Mouse (Mus musculus) CH12.LX (cell line): ENCODE results near the gene Hoxc13. TPM values are rescaled to one million over a fixed set of nuclear protein-coding genes. Genes with fewer than 3 reads are reported as not detected.

ENCODE experiments used
- DNase-seq: peaks from one replicate; pipeline ENCODE4 v3.0.0-alpha.2; 2013; ENCODE audit errors: extremely low read depth
- H3K27ac ChIP-seq: 2 replicates; pipeline ENCODE4 v1.5.1; 2012; ENCODE audit warnings: low read depth, mild to moderate bottlenecking, control low read depth, moderate library complexity; ENCODE audit not compliant: insufficient read depth
- H3K27me3 ChIP-seq: replicated peaks from 2 replicates; pipeline ENCODE3; 2012; ENCODE audit warnings: inconsistent platforms
- H3K36me3 ChIP-seq, 2 experiments: replicated peaks in 1 of 2; 2 replicates each; pipeline versions ENCODE3 to v1.6.1; 2012; ENCODE audit warnings: inconsistent platforms in 1 of 2, low read length in 1 of 2, mild to moderate bottlenecking in 1 of 2, mixed read lengths in 1 of 2, moderate library complexity in 1 of 2; ENCODE audit not compliant: control insufficient read depth in 1 of 2, insufficient read depth in 1 of 2
- H3K4me1 ChIP-seq, 2 experiments: 2 replicates each; pipeline ENCODE4 v1.6.1; 2012; ENCODE audit warnings: inconsistent platforms in 1 of 2, moderate library complexity in 1 of 2; ENCODE audit not compliant: insufficient read depth in 2 of 2, control insufficient read depth in 1 of 2
- H3K4me2 ChIP-seq: 2 replicates; pipeline ENCODE4 v1.6.1; 2012; ENCODE audit warnings: low read depth, mild to moderate bottlenecking, control low read depth; ENCODE audit not compliant: poor library complexity, insufficient read depth, severe bottlenecking
- H3K4me3 ChIP-seq, 3 experiments: fragments of 150-350 bp in 1 of 3; sonication (generic) in 1 of 3; replicated peaks in 1 of 3; 2 replicates each; pipeline versions ENCODE3 to v1.5.1; 2011 to 2012; ENCODE audit warnings: low read depth in 2 of 3, low read length in 2 of 3, mild to moderate bottlenecking in 2 of 3, moderate library complexity in 2 of 3, control low read depth in 1 of 3, improper control_type of control experiment in 1 of 3, inconsistent platforms in 1 of 3, mixed read lengths in 1 of 3; ENCODE audit not compliant: poor library complexity in 1 of 3
- H3K79me2 ChIP-seq: replicated peaks from 2 replicates; pipeline ENCODE4 v1.6.1; 2012; ENCODE audit warnings: mild to moderate bottlenecking, moderate library complexity; ENCODE audit not compliant: control insufficient read depth, poor library complexity, insufficient read depth, severe bottlenecking; ENCODE audit errors: extremely low read depth
- H3K9ac ChIP-seq: 2 replicates; pipeline ENCODE4 v1.6.1; 2012; ENCODE audit warnings: low read depth, mild to moderate bottlenecking, control low read depth, moderate library complexity; ENCODE audit not compliant: insufficient read depth
- H3K9me3 ChIP-seq: replicated peaks from 2 replicates; pipeline ENCODE3; 2012; ENCODE audit warnings: low read length, inconsistent platforms, mixed read lengths
- CHD1 ChIP-seq: IDR thresholded peaks from 2 replicates; pipeline ENCODE4 v1.6.1; 2012; ENCODE audit warnings: low read depth, low read length, improper control_type of control experiment, inconsistent platforms
- CHD2 ChIP-seq: IDR thresholded peaks from 2 replicates; pipeline ENCODE4 v1.6.1; 2011; ENCODE audit warnings: low read length, improper control_type of control experiment
- ELF1 ChIP-seq: IDR thresholded peaks from 2 replicates; pipeline ENCODE4 v1.6.1; 2014; ENCODE audit warnings: low read depth, mild to moderate bottlenecking, inconsistent platforms, low read length, improper control_type of control experiment
- EP300 ChIP-seq: IDR thresholded peaks from 2 replicates; pipeline ENCODE4 v1.6.1; 2011; ENCODE audit warnings: low read length, improper control_type of control experiment
- GABPA ChIP-seq: IDR thresholded peaks from 2 replicates; pipeline ENCODE4 v1.6.1; 2012; ENCODE audit warnings: low read depth, low read length, improper control_type of control experiment, inconsistent platforms; ENCODE audit not compliant: insufficient replicate concordance
- IRF4 ChIP-seq: IDR thresholded peaks from 2 replicates; pipeline ENCODE4 v1.6.1; 2014; ENCODE audit warnings: low read depth, mild to moderate bottlenecking, inconsistent platforms, low read length, improper control_type of control experiment
- MAFK ChIP-seq: IDR thresholded peaks from 2 replicates; pipeline ENCODE4 v1.6.1; 2011; ENCODE audit warnings: low read length, improper control_type of control experiment; ENCODE audit not compliant: insufficient replicate concordance
- MAX ChIP-seq: IDR thresholded peaks from 2 replicates; pipeline ENCODE4 v1.6.1; 2011; ENCODE audit warnings: low read length, improper control_type of control experiment
- MAZ ChIP-seq: IDR thresholded peaks from 2 replicates; pipeline ENCODE4 v1.6.1; 2012; ENCODE audit warnings: low read depth, mild to moderate bottlenecking, inconsistent platforms, low read length, improper control_type of control experiment, moderate library complexity
- MEF2A ChIP-seq: IDR thresholded peaks from 2 replicates; pipeline ENCODE4 v1.6.1; 2014; ENCODE audit warnings: low read depth, mild to moderate bottlenecking, inconsistent platforms, low read length, improper control_type of control experiment, borderline replicate concordance
- MXI1 ChIP-seq: IDR thresholded peaks from 2 replicates; pipeline ENCODE4 v1.6.1; 2011; ENCODE audit warnings: mild to moderate bottlenecking, low read depth, low read length, improper control_type of control experiment
- MYC ChIP-seq: IDR thresholded peaks from 2 replicates; pipeline ENCODE4 v1.6.1; 2011; ENCODE audit warnings: low read depth, mild to moderate bottlenecking, improper control_type of control experiment, low read length
- NRF1 ChIP-seq: IDR thresholded peaks from 2 replicates; pipeline ENCODE4 v1.6.1; 2014; ENCODE audit warnings: low read depth, mild to moderate bottlenecking, inconsistent platforms, low read length, improper control_type of control experiment, moderate library complexity
- PAX5 ChIP-seq: IDR thresholded peaks from 2 replicates; pipeline ENCODE4 v1.6.1; 2012; ENCODE audit warnings: low read length, inconsistent platforms, mixed read lengths
- POLR2A ChIP-seq: IDR thresholded peaks from 2 replicates; pipeline ENCODE4 v1.6.1; 2011; ENCODE audit warnings: low read depth, mild to moderate bottlenecking, improper control_type of control experiment, low read length
- POLR2AphosphoS2 ChIP-seq: IDR thresholded peaks from 2 replicates; pipeline ENCODE4 v1.6.1; 2011; ENCODE audit warnings: low read depth, low read length, improper control_type of control experiment
- RCOR1 ChIP-seq: conservative IDR thresholded peaks from 2 replicates; pipeline ENCODE4 v1.6.1; 2012; ENCODE audit warnings: low read depth, mild to moderate bottlenecking, inconsistent platforms, low read length, improper control_type of control experiment
- SIN3A ChIP-seq: IDR thresholded peaks from 2 replicates; pipeline ENCODE4 v1.6.1; 2012; ENCODE audit warnings: low read length, improper control_type of control experiment, inconsistent platforms
- TBP ChIP-seq: conservative IDR thresholded peaks from 2 replicates; pipeline ENCODE4 v1.6.1; 2011; ENCODE audit warnings: low read depth, low read length, improper control_type of control experiment
- UBTF ChIP-seq: IDR thresholded peaks from 2 replicates; pipeline ENCODE4 v1.6.1; 2012; ENCODE audit warnings: low read depth, mild to moderate bottlenecking, inconsistent platforms, low read length, improper control_type of control experiment, moderate library complexity
- ZC3H11A ChIP-seq: IDR thresholded peaks from 2 replicates; pipeline ENCODE4 v1.6.1; 2012; ENCODE audit warnings: low read depth, mild to moderate bottlenecking, inconsistent platforms, low read length, improper control_type of control experiment
- ZMIZ1 ChIP-seq: IDR thresholded peaks from 2 replicates; pipeline ENCODE4 v1.6.1; 2012; ENCODE audit warnings: low read depth, mild to moderate bottlenecking, inconsistent platforms, low read length, improper control_type of control experiment
- dilution Hi-C: fragments of 300-500 bp; cut with MboI; formaldehyde crosslinking; loops from 2 replicates; pipeline ENCODE4 v1.14.3; 2020; ENCODE audit warnings: low sequenced_read_pairs; ENCODE audit not compliant: extremely low pct_unique_long_range_greater_than_20kb, extremely low pct_ligation_motif_present
- in situ Hi-C: fragments of 300-500 bp; cut with MboI; formaldehyde crosslinking; loops from 3 replicates; pipeline ENCODE4 v1.14.3; 2019; ENCODE audit warnings: low sequenced_read_pairs, low pct_ligation_motif_present, low pct_unique_long_range_greater_than_20kb, mixed read lengths
- polyA plus RNA-seq: library from polyadenylated mRNA; unstranded; fragments of >175 nt; gene quantifications from 2 replicates; pipeline ENCODE4 v1.2.1, GENCODE M21; 2012; ENCODE audit warnings: low read depth; ENCODE audit not compliant: insufficient read length
- total RNA-seq, 2 experiments: library from RNA; depleted of rRNA; stranded (reverse); fragments of 300-350 nt in 1 of 2; fragments of >200 nt in 1 of 2; gene quantifications; 2 replicates each; pipeline ENCODE4 v1.2.3; 2012 to 2014

Gene Hoxc13
- total and polyA plus RNA-seq, 3 experiments, result not detected

- Histone ChIP-seq H3K4me3 (no peak overlapping the region), H3K9me3 (no peaks in the 10 kb centered on the region), H3K27ac (no peak overlapping the region), H3K9ac (peak overlapping the region; percentile 7), H3K4me1 (peaks cover 6 to 32% of the 10 kb centered on the region in 2 experiments), H3K4me2 (peak overlapping the region; percentile 79), H3K27me3 (peaks cover 93% of the 10 kb centered on the region), H3K36me3 (no peaks in the 10 kb centered on the region), H3K79me2 (no peaks in the 10 kb centered on the region)
- in situ Hi-C loops, result no loop called here
- no peak for DNase-seq
- TF ChIP-seq EP300, result peak; percentile 36
- no peak for TF ChIP-seq POLR2A
- peak; percentile 79 for TF ChIP-seq IRF4
- no peak for TF ChIP-seq CHD2
- 0 out of 2 replicates have a peak, but pooled peaks have one; percentile 20 for TF ChIP-seq NRF1
- TF ChIP-seq ELF1, result no peak
- no peak for TF ChIP-seq PAX5
- TF ChIP-seq MAX, result 0 out of 2 replicates have a peak, but pooled peaks have one; percentile 18
- no peak for TF ChIP-seq TBP
- TF ChIP-seq MEF2A, result 0 out of 2 replicates have a peak, but pooled peaks have one; percentile 37
- peak; percentile 29; the same call in 1 of the 2 replicates for TF ChIP-seq MXI1
- 0 out of 2 replicates have a peak, but pooled peaks have one; percentile 13 for TF ChIP-seq MAZ
- TF ChIP-seq UBTF, result no peak
- no peak for TF ChIP-seq ZMIZ1
- no peak for TF ChIP-seq POLR2AphosphoS2
- no peak for TF ChIP-seq GABPA
- TF ChIP-seq ZC3H11A, result no peak
- dilution Hi-C loops, result no loop called here
Observed at GRCm38 (mm10) chr15:102963671-102964640, 43.1 kb downstream of the Hoxc13 start.

- TF ChIP-seq MEF2A, result no peak
- TF ChIP-seq MYC, result no peak
- TF ChIP-seq ELF1, result no peak
- no peak for TF ChIP-seq GABPA
- no peak for TF ChIP-seq RCOR1
- no peak for TF ChIP-seq CHD1
- TF ChIP-seq UBTF, result no peak
- no peak for TF ChIP-seq MAFK
- TF ChIP-seq SIN3A, result no peak
- no peak for TF ChIP-seq MAX
- dilution Hi-C loops (no loop called here), in situ Hi-C loops (no loop called here)
- H3K27ac ChIP-seq, result no peak overlapping the region
- no peak for DNase-seq
- no peaks in the 10 kb centered on the region for H3K9me3 ChIP-seq
- peaks cover 93% of the 10 kb centered on the region for H3K27me3 ChIP-seq
- no peaks in the 10 kb centered on the region for H3K79me2 ChIP-seq
- no peaks in the 10 kb centered on the region for H3K36me3 ChIP-seq
- H3K4me2 ChIP-seq, result no peak overlapping the region
- H3K9ac ChIP-seq, result no peak overlapping the region
- H3K4me3 ChIP-seq, result no peak overlapping the region
- peaks cover 6 to 23% of the 10 kb centered on the region in 2 experiments for H3K4me1 ChIP-seq
Observed at GRCm38 (mm10) chr15:102965003-102965891, 44.3 kb downstream of the Hoxc13 start.
